Mouse (Mus musculus): ENCODE measurements around the gene Adora2a. TPM values are rescaled to one million over a fixed set of nuclear protein-coding genes. Genes with fewer than 3 reads are reported as not detected.

Gene Adora2a
- polyA plus RNA-seq, 1 experiment = not detected

DNA sequence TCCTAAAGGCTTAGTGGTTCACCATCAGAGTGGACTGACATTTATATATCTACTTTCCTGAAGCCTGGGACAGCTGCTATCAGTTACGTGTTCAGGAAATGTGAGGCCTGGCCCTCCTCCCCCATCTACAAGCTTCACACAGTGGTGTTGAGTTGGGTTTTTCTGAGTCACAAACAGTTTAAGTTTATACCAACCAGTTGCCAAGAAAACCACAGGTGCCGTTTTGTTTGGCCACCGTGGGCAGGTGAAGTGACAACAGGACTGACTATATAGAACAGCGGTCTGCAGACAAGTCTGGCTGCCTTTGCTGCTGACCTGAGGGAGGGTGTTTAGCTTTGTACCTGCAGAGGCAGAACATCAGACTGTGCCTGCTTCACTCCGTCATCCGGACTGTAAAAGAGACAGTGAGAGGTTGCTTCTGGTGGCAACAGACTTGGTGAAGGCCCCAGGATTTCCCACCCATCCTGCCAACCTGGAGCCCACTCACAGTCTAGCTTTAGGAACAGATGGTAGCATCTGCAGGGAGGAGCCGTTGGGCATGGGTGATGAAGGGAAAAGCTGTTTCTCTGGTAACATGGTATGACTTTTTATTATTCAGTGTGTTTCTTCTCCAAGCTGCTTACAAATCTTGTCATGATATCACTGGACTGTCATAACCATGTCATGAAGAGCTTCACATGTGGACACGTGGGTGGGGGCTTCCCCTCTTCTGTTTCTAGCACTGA, 13.2 kb upstream of the Adora2a start:
- TF ChIP-seq GATA1 (IDR thresholded peaks at IDR 0.05; ENCODE audit: low read length) = no peak

DNA sequence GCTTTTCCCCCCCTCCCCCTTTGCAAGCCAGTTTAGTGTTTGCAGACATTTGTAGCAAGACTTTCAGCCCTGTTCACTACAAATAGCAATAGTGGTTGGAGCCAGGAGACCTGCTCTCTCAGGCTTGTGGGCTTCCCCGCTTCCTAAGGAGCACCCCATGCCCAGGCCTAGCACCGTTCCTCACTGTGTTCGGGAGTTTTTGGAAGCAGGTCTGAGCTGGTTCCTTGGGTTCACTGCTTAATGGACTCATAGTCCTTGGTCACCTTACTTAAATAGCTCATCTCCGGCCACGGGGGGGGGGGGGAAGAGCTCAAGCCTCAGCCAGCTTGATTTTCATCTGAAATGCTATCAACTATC, 12.7 kb upstream of the Adora2a start:
- no peak for TF ChIP-seq GATA1 (IDR thresholded peaks at IDR 0.05; ENCODE audit: low read length)

DNA sequence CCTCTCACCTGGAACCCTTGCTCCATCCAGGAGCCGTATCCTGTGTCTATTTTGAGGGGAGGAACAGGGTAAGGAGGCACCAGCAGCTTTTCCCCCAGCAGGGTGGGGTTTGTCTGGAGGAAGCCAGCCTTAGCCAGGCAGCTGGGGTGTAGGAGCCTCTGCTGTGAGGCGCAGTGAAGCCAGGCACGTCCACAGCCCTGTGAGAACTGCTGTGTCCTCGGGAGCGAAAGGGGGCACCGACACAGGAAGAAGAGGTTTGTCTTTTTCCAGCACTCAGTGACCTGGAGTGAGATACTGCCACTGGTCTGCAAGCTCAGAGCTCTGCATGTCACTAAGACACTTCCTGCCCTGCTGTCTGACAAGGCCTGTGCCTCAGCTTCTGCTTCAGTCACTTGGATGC, 12.3 kb upstream of the Adora2a start:
- no peak for TF ChIP-seq GATA1 (IDR thresholded peaks at IDR 0.05; ENCODE audit: low read length)

DNA sequence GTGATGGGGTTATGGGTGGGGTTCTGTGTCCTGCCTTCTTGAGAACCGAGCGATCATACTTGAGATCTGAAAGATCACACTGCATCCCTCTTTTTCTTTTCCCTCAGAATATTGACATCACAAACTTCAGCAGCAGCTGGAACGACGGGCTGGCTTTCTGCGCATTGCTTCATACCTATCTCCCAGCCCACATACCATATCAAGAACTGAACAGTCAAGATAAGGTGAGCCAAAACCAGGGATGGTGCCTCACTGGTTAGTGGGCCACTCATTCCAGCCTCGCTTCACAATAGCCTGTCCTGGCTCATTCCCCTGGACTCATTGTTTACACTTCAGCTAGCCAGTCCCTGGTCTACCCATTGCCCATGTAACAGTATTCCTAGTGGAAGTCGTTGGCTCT, 9.5 kb upstream of the Adora2a start:
- no peak for TF ChIP-seq GATA1 (IDR thresholded peaks at IDR 0.05; ENCODE audit: low read length)

DNA sequence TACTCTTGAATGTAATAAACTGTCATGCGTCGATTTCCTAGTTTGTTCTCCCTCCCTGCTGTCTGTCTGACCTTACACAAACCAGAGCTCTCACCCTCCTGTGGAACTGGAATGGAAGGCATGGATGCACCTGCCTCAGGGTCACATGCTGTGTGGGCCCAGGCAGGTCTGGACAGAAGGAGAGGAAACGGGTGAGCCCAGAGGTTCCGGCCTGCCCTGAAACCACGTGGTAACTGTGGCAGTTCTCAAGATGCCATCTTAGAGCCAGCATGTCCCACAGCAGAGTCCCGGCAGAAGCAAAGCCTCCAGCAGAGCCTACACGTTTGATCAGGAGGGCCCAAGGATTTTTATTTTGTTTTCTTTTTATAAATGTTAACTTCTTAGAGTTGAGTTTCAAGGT, 4.3 kb upstream of the Adora2a start:
- no peak for TF ChIP-seq GATA1 (IDR thresholded peaks at IDR 0.05; ENCODE audit: low read length)

DNA sequence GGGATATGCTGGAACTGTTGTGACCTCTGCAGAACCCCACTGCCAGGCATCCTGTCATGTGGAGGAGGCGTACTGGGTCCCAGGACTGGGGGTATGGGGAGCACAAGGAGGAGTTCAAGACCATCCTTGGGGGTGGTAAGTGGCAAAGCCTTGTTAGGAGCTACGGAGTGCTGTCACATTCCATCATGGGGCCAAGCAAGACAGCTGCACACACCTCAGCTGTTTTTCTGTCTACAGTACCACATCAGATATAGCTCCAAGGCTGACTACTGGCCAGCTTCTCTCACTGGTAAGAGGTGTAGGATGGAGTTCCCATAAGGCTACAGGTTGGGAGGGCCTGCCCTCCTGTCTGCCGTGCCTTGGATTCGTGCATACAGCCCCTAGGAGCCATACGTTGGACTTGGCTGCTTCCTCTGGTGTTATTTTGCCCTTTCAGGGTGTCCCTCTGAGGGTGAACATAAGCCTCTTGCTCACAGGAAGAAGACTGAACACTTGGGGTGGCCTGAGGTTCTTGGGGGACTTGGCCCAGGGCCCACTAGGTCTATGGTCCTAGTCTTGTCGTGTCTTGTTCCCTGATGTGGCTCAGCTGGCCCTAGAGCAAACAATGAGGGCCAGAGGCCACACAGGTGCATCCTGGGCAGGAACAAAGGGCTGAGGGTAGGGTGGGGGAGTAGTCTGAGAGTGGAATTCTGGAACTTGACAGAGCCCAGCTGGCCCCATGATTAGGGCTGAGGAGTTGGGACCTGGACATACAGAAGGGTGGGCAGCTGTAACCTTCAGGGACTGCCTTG, 2.3 kb upstream of the Adora2a start:
- no peak for TF ChIP-seq GATA1 (IDR thresholded peaks at IDR 0.05; ENCODE audit: low read length)

DNA sequence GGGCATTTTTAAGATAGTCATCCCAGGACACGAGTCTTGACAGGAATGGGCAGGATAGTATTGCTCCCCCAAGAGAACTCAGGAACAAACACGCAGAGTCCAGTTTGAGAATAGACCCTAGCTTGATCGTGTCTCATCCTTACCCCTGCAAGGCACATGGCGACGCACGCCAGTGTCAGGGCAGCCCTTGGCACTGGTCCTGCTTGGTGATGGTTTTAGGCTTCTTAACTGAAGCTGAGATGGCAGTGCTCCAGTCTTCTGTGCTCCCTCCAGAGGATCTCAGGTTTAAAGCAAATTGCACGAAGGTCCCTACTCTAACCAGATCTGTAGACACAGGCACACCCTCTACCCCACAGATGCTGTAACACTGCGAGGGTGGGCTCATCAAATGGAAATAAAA, 921 bp upstream of the Adora2a start:
- TF ChIP-seq GATA1 (IDR thresholded peaks at IDR 0.05; ENCODE audit: low read length) = no peak

DNA sequence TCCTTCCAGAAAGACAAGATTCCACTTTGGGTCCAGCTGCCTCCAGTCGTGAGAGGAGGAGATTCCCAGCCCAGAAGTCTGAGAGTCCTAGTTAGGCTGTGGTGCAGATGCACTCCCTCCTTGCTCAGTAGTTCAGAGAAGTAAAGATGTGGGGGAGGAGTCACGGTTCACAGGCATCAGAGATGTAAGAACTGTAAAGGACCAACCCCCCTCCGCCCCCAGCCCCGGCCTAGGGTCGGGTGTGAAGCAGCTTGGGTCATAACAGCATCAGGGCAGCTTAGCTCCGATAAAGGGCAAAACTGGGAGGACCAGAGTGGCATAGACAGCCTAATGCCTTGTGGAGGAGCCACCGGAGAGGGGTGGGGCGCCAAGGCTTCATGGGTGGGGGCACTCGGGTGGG, 205 bp upstream of the Adora2a start:
- TF ChIP-seq GATA1 (IDR thresholded peaks at IDR 0.05; ENCODE audit: low read length) = no peak

DNA sequence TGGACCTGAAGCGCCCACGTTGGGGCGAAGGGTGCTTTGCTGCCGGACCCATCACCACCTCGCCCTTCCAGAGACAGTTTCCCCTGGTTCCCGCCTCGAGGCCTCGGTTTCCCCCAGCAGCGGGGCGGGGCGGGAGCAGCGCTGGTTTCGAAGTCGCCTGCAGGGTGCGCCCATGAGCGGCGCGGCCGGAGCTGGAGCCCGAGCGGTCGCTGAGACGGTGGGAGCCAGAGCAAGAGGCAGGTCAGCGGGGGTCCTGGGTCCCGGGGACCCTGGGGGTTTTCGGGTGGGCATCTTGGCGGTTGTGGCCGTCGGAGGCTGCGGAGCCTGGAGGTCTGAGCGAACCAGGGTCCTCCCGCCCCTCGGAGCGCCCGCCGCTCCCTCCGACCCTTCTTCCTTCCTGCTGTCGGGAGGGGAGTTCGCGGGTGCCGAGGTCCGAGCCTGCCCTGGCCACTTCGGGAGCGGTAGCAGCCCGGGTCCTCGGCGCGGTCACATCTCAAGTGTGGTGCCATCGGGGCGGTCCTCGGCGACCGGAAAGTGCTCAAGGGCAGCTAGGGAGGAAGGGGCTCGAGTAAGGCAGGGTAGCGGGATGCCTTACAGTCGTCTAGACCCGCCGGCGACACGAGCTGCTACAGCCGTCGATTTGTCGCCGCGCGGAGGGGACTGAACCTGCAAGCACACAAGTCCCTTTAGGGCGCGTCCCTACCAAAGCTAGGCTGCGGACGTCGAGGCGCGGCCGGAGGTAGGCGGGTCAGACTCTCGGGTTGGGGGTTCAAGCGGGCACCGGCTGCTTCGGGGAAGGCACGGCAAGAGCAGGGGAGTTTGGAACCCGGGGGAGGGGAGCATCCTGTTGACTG, 458 bp downstream of the Adora2a start:
- TF ChIP-seq GATA1 (IDR thresholded peaks at IDR 0.05; ENCODE audit: low read length) = no peak

DNA sequence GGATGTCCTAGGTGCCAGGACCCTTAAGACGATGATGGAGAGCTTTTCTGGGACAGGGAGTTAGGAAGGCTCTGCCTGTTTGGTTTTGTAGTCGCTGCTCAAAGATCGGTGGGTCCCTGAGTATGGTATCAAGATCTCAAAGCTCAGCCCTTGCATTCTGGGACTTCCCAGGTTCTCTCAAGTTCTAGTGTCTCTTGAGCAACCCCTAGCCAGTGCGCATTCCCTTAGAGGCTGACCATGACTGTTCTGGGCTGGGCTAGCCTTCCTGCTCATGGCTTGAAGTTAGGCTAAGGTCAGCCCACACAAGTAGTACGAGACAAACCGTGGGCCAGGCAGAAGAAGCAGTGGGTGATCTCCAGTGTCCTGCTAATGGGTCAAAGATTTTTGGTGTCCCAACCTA, 1.5 kb downstream of the Adora2a start:
- TF ChIP-seq GATA1 (IDR thresholded peaks at IDR 0.05; ENCODE audit: low read length) = no peak

DNA sequence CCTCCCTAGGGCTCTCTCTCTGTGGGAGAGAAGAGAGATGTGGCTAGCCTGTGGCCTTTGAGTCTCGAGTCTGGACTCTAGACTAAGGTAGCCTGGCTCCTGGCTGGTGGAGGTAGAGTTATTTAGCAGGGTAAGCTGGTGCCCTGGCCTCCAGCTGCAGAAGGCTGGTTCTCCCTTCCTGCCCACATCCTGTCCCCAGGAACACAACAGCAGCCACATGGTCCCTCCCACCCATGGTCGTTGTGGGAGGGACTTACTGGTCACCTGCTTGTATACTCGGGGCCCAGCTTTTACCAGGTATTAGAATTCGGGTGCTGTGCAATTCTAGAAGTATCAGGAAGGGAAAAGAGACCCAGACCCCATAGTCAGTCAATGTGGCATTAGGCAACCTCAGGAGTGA, 3.6 kb downstream of the Adora2a start:
- no peak for TF ChIP-seq GATA1 (IDR thresholded peaks at IDR 0.05; ENCODE audit: low read length)

DNA sequence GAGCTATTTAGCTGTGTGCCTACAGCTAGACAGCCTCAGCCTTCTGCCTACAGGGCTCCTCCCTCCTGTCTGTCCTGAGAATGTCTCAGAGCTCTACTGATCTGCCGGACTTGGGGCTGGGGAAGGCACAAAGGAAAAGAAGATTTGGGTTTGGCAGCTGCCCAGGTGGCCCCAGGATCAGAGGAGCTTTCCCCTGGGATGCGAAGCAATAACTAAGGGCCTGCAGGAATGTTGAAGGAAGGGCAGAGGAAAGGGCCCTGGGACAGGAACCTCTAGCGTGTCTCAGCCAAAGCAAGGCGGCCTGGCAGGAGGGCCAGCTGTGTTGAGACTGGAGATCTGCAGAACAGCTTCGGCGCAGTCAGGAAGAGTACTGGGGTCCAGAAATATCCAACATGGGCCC, 6.3 kb downstream of the Adora2a start:
- no peak for TF ChIP-seq GATA1 (IDR thresholded peaks at IDR 0.05; ENCODE audit: low read length)

DNA sequence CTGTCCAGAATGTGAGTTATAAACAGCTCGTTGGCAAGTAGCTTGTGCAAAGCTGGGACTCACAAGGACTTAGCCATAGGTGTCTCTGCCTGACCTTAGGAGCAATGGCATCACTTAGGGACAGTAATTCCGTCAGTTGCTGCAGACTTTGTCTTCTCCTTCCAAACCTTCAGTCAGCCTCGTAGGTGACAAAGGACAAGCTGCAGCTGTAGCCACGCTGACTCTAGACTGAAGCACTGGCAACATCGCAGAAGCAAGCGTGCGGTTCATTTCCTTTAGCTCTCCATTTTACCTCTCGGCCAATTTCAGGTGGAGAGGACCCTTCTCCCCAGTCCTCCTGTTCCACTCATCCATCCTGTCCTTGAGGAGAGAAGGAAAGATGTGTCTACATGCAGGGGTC, 7.3 kb downstream of the Adora2a start:
- TF ChIP-seq GATA1 (IDR thresholded peaks at IDR 0.05; ENCODE audit: low read length) = no peak

DNA sequence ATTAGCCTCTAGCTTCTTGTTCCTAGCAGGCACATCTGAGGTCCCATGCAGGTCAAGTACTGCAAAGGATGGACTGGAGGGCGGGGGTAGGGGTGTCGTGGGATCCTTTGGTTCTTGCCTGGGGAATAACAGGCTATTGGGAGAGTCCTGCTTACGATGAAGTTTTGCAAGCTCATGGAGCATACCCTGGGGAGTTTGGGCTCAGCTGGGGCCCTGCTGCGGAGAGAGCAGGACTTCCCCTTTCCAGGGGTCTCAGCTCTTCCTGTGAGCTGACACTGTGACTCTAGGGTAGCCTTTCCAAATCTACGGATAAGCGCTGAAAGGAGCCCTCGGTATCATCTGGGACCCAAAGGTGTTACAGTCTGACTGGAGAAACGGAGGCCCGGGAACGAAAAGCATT, 7.7 kb downstream of the Adora2a start:
- TF ChIP-seq GATA1 (IDR thresholded peaks at IDR 0.05; ENCODE audit: low read length) = no peak

DNA sequence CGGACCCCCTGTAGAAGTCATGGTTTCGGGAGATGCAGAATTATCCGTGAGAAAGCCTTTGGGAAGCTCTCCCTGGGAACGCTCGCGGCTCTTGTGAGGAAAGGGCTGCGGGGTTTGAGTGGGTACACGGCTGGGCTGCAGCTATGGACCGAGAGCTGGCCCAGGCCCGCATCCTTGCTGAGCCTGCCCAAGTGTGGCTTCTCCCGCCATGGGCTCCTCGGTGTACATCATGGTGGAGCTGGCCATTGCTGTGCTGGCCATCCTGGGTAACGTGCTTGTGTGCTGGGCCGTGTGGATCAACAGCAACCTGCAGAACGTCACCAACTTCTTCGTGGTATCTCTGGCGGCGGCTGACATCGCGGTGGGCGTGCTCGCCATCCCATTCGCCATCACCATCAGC, 9.1 kb downstream of the Adora2a start:
- TF ChIP-seq GATA1 (IDR thresholded peaks at IDR 0.05; ENCODE audit: low read length) = no peak

DNA sequence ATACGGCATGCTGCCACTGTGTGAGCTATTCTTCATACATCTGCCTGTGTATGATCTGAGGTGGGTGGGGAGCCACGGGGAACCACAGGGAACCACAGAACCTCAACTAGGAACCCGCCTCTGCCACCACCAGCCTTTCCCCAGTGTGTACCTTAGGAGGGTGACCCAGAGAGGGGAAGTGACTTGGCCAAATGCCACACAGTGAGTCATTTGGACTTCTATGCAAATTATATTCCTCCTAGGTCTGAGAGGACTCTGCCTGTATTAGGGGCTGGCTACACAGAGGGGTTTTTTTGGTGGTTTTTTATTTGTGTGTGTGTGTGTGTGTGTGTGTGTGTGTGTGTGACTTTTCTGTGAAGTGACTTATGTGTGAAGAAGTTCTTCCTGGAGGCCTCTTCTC, 9.9 kb downstream of the Adora2a start:
- TF ChIP-seq GATA1 (IDR thresholded peaks at IDR 0.05; ENCODE audit: low read length) = no peak

Measured in G1E-ER4 (cell line).